Mouse (Mus musculus) heart, embryonic 15.5 days (tissue): ENCODE data around the gene Xylt1. TPM values are rescaled to one million over a fixed set of nuclear protein-coding genes. Genes with fewer than 3 reads are reported as not detected.
A peak's percentile ranks its signal among the peaks of the same experiment; 100 is the strongest.

ENCODE experiments used
- ATAC-seq: fragments of 200-750 bp; cut with Nextera tagmentation; replicated peaks from 2 replicates; pipeline ENCODE4 v1.8.0; 2017; ENCODE audit warnings: low read depth, moderate TSS enrichment; ENCODE audit not compliant: insufficient number of reproducible peaks, insufficient read depth, low FRiP score
- H3K27ac ChIP-seq: fragments of 300-500 bp; sonication (generic); 2 replicates; pipeline ENCODE4 v1.5.1; 2015; ENCODE audit warnings: mild to moderate bottlenecking, inconsistent platforms
- H3K27me3 ChIP-seq: fragments of 300-500 bp; sonication (generic); 2 replicates; pipeline ENCODE4 v1.6.1; 2015; ENCODE audit warnings: inconsistent platforms
- H3K36me3 ChIP-seq: fragments of 300-500 bp; sonication (generic); 2 replicates; pipeline ENCODE4 v1.6.1; 2015; ENCODE audit warnings: mild to moderate bottlenecking, inconsistent platforms
- H3K4me1 ChIP-seq: fragments of 300-500 bp; sonication (generic); replicated peaks from 2 replicates; pipeline ENCODE4 v1.6.1; 2015; ENCODE audit warnings: inconsistent platforms
- H3K4me2 ChIP-seq: fragments of 300-500 bp; sonication (generic); 2 replicates; pipeline ENCODE4 v1.6.1; 2015; ENCODE audit warnings: inconsistent platforms, mild to moderate bottlenecking, moderate library complexity
- H3K4me3 ChIP-seq: fragments of 300-500 bp; sonication (generic); 2 replicates; pipeline ENCODE4 v1.5.1; 2015; ENCODE audit warnings: mild to moderate bottlenecking, inconsistent platforms
- H3K9ac ChIP-seq: fragments of 300-500 bp; sonication (generic); 2 replicates; pipeline ENCODE4 v1.6.1; 2015; ENCODE audit warnings: mild to moderate bottlenecking, inconsistent platforms
- H3K9me3 ChIP-seq: fragments of 300-500 bp; sonication (generic); replicated peaks from 2 replicates; pipeline ENCODE4 v1.6.1; 2016; ENCODE audit warnings: inconsistent platforms
- WGBS: fragments of 180-500 bp; shearing (Covaris S2); methylation state at CpG from one replicate; pipeline ENCODE4 v1.1.7; 2015; ENCODE audit warnings: mixed read lengths; 5-methylcytosine and 5-hydroxymethylcytosine counted together
- polyA plus RNA-seq: library from polyadenylated mRNA; unstranded; fragments of >200 nt; fragmentation: Nextera tagmentation; extraction: Ambion mirVana; gene quantifications from 2 replicates; pipeline ENCODE4 v1.2.1, GENCODE M21; 2015

Gene Xylt1
- polyA plus RNA-seq, 1 experiment from 2014 or later = 0.91 TPM

DNA sequence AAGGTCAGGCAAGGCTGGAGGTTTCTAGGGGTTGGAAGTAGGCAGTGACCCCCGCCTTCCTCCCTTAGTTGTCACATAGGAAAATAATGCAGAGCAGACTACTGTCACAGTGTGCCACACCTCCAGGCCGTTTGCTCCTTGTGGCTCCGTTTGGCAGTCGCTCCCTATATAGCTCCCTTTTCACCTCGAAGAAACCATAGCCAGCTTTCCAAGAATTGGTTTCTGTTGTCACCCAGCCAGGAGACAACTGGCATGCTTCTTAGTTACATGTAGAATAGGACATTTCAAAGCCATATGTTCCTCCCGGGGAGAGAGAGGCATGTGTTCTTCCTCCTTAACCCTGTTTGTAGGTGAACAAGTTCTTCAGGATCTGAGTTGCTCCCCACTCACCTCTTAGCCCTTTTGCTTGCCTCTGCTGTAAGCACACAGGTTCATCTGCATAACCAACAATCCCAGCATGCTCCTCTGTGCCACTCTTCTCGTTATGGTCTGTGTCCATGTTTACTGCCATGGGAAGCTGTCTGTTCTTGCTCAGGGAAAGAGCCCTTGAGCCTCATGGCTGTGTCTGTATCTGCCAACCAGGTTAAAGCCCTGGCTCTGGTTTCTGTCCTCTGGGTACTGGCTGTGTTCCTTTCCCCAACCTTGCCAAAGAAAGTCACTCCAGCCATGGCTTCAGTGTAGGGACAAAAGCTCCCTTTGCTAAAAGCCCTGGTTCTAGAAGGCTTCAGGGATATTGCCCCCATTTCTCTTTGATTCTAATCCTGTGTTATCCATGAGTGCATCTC lies 143.8 kb downstream of the Xylt1 start:
- H3K9me3 ChIP-seq = no peaks in the 10 kb centered on the region
- H3K9ac ChIP-seq = no peak overlapping the region
- 46% methylated on average over 7 of the region's 7 CpGs for WGBS
- no peak overlapping the region for H3K4me2 ChIP-seq
- H3K4me1 ChIP-seq = peaks cover 30% of the 10 kb centered on the region
- no peak overlapping the region for H3K4me3 ChIP-seq
- no peak overlapping the region for H3K27ac ChIP-seq
- no peaks in the 10 kb centered on the region for H3K27me3 ChIP-seq
- no peaks in the 10 kb centered on the region for H3K36me3 ChIP-seq
- no peak for ATAC-seq

GRCm38 (mm10) chr7:117525678-117526077 lies 144.9 kb downstream of the Xylt1 start:
- Histone ChIP-seq H3K4me1 (peaks cover 35% of the 10 kb centered on the region), H3K27me3 (no peaks in the 10 kb centered on the region), H3K9ac (no peak overlapping the region), H3K4me2 (no peak overlapping the region), H3K27ac (no peak overlapping the region), H3K36me3 (no peaks in the 10 kb centered on the region), H3K4me3 (no peak overlapping the region), H3K9me3 (no peaks in the 10 kb centered on the region)
- ATAC-seq = no peak
- WGBS = 61% methylated on average over 5 of the region's 5 CpGs

DNA sequence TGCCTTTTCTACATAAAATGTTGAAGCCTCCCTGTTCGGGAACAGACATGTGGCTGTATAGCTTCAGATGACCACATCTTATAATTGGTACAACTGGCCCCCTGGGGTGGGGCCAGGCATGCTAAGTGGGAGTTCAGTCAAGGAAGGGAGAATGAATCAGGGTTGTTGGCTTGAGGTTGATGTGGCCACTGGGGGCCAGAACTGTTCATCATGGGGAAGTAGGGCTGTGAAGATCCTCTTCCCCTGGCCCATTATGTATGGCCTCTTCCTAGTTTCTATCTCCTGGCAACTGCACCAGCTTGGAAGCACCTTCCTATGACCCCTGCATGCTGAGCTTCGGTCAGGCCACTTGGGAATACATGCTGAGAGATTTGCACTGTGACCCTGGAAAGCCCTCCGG lies 145.8 kb downstream of the Xylt1 start:
- no peak overlapping the region for H3K9ac ChIP-seq
- no peak overlapping the region for H3K4me3 ChIP-seq
- no peak for ATAC-seq
- no peaks in the 10 kb centered on the region for H3K36me3 ChIP-seq
- H3K27ac ChIP-seq = no peak overlapping the region
- peaks cover 32% of the 10 kb centered on the region for H3K4me1 ChIP-seq
- WGBS = 89% methylated on average over 3 of the region's 3 CpGs
- no peaks in the 10 kb centered on the region for H3K27me3 ChIP-seq
- no peaks in the 10 kb centered on the region for H3K9me3 ChIP-seq
- H3K4me2 ChIP-seq = no peak overlapping the region

GRCm38 (mm10) chr7:117529787-117530655 lies 149.2 kb downstream of the Xylt1 start:
- Histone ChIP-seq H3K4me2 (no peak overlapping the region), H3K4me1 (peaks cover 18% of the 10 kb centered on the region), H3K9ac (no peak overlapping the region), H3K27ac (no peak overlapping the region), H3K36me3 (no peaks in the 10 kb centered on the region), H3K9me3 (no peaks in the 10 kb centered on the region), H3K4me3 (no peak overlapping the region), H3K27me3 (no peaks in the 10 kb centered on the region)
- 41% methylated on average over 12 of the region's 12 CpGs for WGBS
- ATAC-seq = no peak

- no peak overlapping the region for H3K9ac ChIP-seq
- ATAC-seq = no peak
Observed at GRCm38 (mm10) chr7:117532651-117533050, 151.9 kb downstream of the Xylt1 start.

GRCm38 (mm10) chr7:117533164-117533563 lies 152.4 kb downstream of the Xylt1 start:
- WGBS = 51% methylated on average over 5 of the region's 5 CpGs
- Histone ChIP-seq H3K9ac (no peak overlapping the region), H3K27ac (no peak overlapping the region), H3K9me3 (no peaks in the 10 kb centered on the region), H3K27me3 (no peaks in the 10 kb centered on the region), H3K36me3 (no peaks in the 10 kb centered on the region), H3K4me3 (no peak overlapping the region), H3K4me2 (no peak overlapping the region), H3K4me1 (peaks cover 9% of the 10 kb centered on the region)
- no peak for ATAC-seq

More at GRCm38 (mm10) chr7:117532651-117533050, 151.9 kb downstream of the Xylt1 start:
- Histone ChIP-seq H3K9me3 (no peaks in the 10 kb centered on the region), H3K4me2 (no peak overlapping the region), H3K27ac (no peak overlapping the region), H3K4me1 (peaks cover 9% of the 10 kb centered on the region), H3K36me3 (no peaks in the 10 kb centered on the region), H3K4me3 (no peak overlapping the region), H3K27me3 (no peaks in the 10 kb centered on the region)
- 49% methylated on average over 3 of the region's 3 CpGs for WGBS

DNA sequence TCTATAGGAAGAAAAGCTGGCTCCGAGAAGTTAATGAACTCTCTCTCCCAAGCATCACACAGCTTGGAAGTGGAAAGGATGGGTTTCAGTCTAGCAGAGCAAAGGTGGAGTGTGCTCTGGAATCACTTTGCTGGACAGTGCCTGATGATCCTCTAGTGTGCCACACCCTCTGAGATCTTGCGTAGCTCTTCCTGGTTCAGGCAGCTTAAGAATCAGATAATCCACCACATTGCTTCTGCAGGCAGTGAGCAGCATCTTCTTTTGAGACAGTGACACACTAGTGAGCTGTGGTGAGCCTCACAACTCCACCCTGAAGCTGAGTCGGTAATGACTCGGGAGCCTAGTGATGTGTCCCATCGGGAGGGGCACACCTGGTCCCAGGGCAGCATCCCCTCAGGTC lies 159.2 kb downstream of the Xylt1 start:
- no peaks in the 10 kb centered on the region for H3K9me3 ChIP-seq
- H3K9ac ChIP-seq = no peak overlapping the region
- no peak overlapping the region for H3K4me3 ChIP-seq
- H3K27ac ChIP-seq = no peak overlapping the region
- H3K4me2 ChIP-seq = no peak overlapping the region
- H3K36me3 ChIP-seq = no peaks in the 10 kb centered on the region
- 61% methylated on average over 5 of the region's 5 CpGs for WGBS
- H3K4me1 ChIP-seq = peaks cover 18% of the 10 kb centered on the region
- no peaks in the 10 kb centered on the region for H3K27me3 ChIP-seq
- no peak for ATAC-seq

GRCm38 (mm10) chr7:117540413-117540812 lies 159.6 kb downstream of the Xylt1 start:
- Histone ChIP-seq H3K9me3 (no peaks in the 10 kb centered on the region), H3K4me1 (peaks cover 18% of the 10 kb centered on the region)
- WGBS = 56% methylated on average over 5 of the region's 5 CpGs

GRCm38 (mm10) chr7:117541056-117541455 lies 160.3 kb downstream of the Xylt1 start:
- no peak overlapping the region for H3K9ac ChIP-seq
- H3K4me3 ChIP-seq = no peak overlapping the region
- H3K4me1 ChIP-seq = peaks cover 18% of the 10 kb centered on the region
- no peak overlapping the region for H3K27ac ChIP-seq
- H3K36me3 ChIP-seq = no peaks in the 10 kb centered on the region
- no peak for ATAC-seq
- no peaks in the 10 kb centered on the region for H3K9me3 ChIP-seq
- no peaks in the 10 kb centered on the region for H3K27me3 ChIP-seq
- 21% methylated on average over 1 of the region's 1 CpGs for WGBS
- no peak overlapping the region for H3K4me2 ChIP-seq

More at GRCm38 (mm10) chr7:117540413-117540812, 159.6 kb downstream of the Xylt1 start:
- H3K27me3 ChIP-seq = no peaks in the 10 kb centered on the region
- no peak overlapping the region for H3K4me3 ChIP-seq
- H3K9ac ChIP-seq = no peak overlapping the region
- H3K4me2 ChIP-seq = no peak overlapping the region
- ATAC-seq = no peak
- no peak overlapping the region for H3K27ac ChIP-seq
- H3K36me3 ChIP-seq = no peaks in the 10 kb centered on the region

- Histone ChIP-seq H3K27ac (no peak overlapping the region), H3K4me3 (no peak overlapping the region), H3K9me3 (no peaks in the 10 kb centered on the region), H3K27me3 (no peaks in the 10 kb centered on the region), H3K4me1 (peaks cover 18% of the 10 kb centered on the region), H3K9ac (no peak overlapping the region), H3K4me2 (no peak overlapping the region), H3K36me3 (no peaks in the 10 kb centered on the region)
- 45% methylated on average over 3 of the region's 3 CpGs for WGBS
- peak; percentile 48; the same call in 1 of the 2 replicates for ATAC-seq
Observed at GRCm38 (mm10) chr7:117541681-117542080, 160.9 kb downstream of the Xylt1 start.

DNA sequence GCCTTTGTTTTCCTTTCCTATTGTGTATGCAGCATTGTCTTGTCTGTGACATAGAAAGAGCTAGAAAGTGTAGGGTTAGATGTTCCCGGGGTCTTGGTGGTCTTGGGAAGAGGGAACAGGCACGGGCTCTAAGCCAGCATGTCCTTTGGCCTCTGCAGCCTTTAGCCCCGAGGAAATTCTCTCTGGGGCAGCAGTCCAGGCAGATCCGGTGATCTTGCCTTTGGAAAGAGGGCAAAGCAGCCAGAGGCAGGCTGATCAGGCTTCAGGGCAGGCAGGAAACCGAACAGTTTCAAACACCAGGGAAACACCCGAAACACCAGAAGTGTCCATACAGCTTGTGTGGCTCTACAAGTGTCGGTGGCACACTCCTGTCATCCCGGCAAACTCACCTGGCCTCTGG lies 162.3 kb downstream of the Xylt1 start:
- Histone ChIP-seq H3K9ac (no peak overlapping the region), H3K4me1 (peaks cover 18% of the 10 kb centered on the region), H3K9me3 (no peaks in the 10 kb centered on the region), H3K27ac (no peak overlapping the region), H3K36me3 (no peaks in the 10 kb centered on the region), H3K27me3 (no peaks in the 10 kb centered on the region), H3K4me3 (no peak overlapping the region), H3K4me2 (no peak overlapping the region)
- WGBS = 60% methylated on average over 8 of the region's 8 CpGs
- no peak for ATAC-seq
